Mouse (Mus musculus): ENCODE data around the gene H2afv.

GRCm38 (mm10) chr11:6417490-6417889, 26.8 kb downstream of the H2afv start:
- TF ChIP-seq POLR2A (IDR thresholded peaks at IDR 0.05; ENCODE audit: low read depth, low read length): no peak; the same call in 1 of the 2 replicates
- no peak for TF ChIP-seq CTCF (IDR thresholded peaks at IDR 0.05; ENCODE audit: extremely low read depth, insufficient read depth, insufficient read length, insufficient replicate concordance)

Measured in spleen, adult 2 months (tissue).